Mouse (Mus musculus) small intestine, adult 2 months (tissue): ENCODE results near the gene Nfyb. TPM values are rescaled to one million over a fixed set of nuclear protein-coding genes. Genes with fewer than 3 reads are reported as not detected.

Experiments
- H3K27ac ChIP-seq: fragments of 200-500 bp; 2 replicates; pipeline ENCODE4 v1.5.1; 2012; ENCODE audit warnings: low read depth, low read length, control low read depth, inconsistent platforms; ENCODE audit not compliant: insufficient read depth
- H3K27me3 ChIP-seq: fragments of 200-500 bp; 2 replicates; pipeline ENCODE4 v1.6.1; 2012; ENCODE audit warnings: mild to moderate bottlenecking, moderate library complexity, low read length, inconsistent platforms; ENCODE audit not compliant: control insufficient read depth, insufficient read depth
- H3K36me3 ChIP-seq: fragments of 200-500 bp; 2 replicates; pipeline ENCODE4 v1.6.1; 2012; ENCODE audit warnings: mild to moderate bottlenecking, low read length, control low read depth, inconsistent platforms; ENCODE audit not compliant: control insufficient read depth, insufficient read depth
- H3K4me1 ChIP-seq: fragments of 200-500 bp; 2 replicates; pipeline ENCODE4 v1.6.1; 2012; ENCODE audit warnings: low read length, inconsistent platforms, mixed read lengths; ENCODE audit not compliant: control insufficient read depth, insufficient read depth, insufficient read length
- H3K4me3 ChIP-seq: fragments of 200-500 bp; 2 replicates; pipeline ENCODE4 v1.5.1; 2012; ENCODE audit warnings: low read depth, mild to moderate bottlenecking, control low read depth, inconsistent platforms, low read length, moderate library complexity
- CTCF ChIP-seq: fragments of 200-500 bp; IDR thresholded peaks from 2 replicates; pipeline ENCODE4 v1.5.1; 2012; ENCODE audit warnings: low read depth, mild to moderate bottlenecking, control low read depth, inconsistent platforms, low read length, moderate library complexity, mixed read lengths; ENCODE audit not compliant: insufficient replicate concordance, insufficient read length; ENCODE audit errors: extremely low read depth
- POLR2A ChIP-seq: fragments of 200-500 bp; IDR thresholded peaks from 2 replicates; pipeline ENCODE4 v1.6.1; 2012; ENCODE audit warnings: low read depth, mild to moderate bottlenecking, control low read depth, inconsistent platforms, low read length, moderate library complexity
- WGBS: fragments of 180-500 bp; shearing (Covaris S2); methylation state at CpG from one replicate; pipeline ENCODE4 v1.1.7; 2018; 5-methylcytosine and 5-hydroxymethylcytosine counted together
- polyA plus RNA-seq: library from polyadenylated mRNA; depleted of rRNA; stranded (reverse); fragments of >200 nt; gene quantifications from 2 replicates; pipeline ENCODE4 v1.2.3, GENCODE M21; 2012; rRNA removed

Nfyb gene
- 1.2 and 5.2 TPM in 2 replicates for polyA plus RNA-seq

DNA sequence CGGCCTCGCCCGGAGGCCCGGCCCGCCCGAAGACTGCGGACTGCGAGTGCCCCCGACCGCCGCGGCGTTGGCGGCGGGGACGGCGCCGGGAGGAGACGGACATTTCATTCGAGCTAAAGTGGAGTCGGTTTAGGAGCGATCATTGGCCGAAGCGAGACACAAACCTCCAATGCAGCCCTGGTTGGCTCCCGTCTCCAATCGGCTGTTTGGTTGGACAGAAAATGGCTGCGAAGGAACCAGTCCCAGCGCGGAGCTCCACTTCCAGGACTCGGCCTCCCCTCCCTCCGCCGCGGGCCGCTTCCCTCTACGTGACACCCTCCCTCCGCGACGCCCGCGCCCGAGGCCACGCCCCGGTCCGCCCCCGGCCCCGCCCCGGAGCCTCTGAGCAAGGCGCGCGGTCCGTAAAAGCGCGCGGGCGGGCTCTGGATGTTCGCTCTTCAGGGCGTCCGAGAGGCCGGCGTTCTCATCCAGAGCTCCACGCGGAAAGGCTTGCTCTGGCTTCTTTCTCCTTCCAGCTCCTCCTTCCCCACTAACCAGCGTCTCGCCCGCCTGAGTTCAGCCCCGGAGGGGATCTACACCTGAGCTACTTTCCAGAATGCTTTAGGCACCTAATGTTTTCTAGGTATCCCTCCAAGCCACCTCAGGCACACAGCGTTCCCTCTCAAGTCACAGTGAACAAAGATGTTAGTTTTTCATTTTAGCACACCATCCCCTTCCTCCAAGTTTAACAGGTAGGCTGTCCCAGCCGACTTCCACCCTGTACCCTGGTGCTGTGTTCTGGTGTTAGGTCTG lies at the start of gene Nfyb:
Nfyb (minus strand) TSS at position 305 of the 792 bp plus-strand sequence.
- TF ChIP-seq POLR2A = peak; percentile 96
- TF ChIP-seq CTCF = no peak
- H3K36me3 ChIP-seq = peaks cover 1% of the 10 kb centered on the region; the same call in 1 of the 2 replicates

DNA sequence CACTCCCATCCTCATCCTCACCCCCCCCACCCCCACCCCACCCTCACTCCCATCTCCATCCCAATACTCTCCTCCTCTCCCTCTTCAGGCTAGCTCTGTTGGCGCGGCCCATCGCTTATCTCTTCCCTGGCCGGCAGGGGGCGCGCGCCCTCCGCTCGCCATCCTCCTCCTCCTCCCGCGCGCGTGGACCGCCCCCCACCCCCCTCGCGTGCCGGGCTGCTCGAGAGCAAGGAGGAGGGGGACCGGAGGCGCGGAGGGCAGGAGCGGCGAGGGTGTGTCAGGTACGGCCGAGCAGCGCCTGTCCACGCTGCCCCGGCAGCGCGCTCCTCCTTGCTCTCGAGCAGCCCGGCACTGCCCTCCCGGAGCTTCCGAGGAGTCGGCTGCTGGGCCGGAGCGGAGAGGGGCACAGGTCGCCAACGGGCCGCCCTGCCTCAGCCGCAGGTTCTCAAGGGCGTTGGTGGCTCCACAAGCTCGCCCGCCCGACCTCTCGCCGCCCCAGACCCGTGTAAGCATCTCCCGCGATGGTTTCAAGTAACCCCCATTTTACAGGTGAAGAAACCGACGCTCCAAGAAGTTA lies 48.0 kb upstream of the Nfyb start:
- Histone ChIP-seq H3K27me3 (no peaks in the 10 kb centered on the region), H3K36me3 (no peaks in the 10 kb centered on the region), H3K4me1 (peaks cover under 1% of the 10 kb centered on the region), H3K27ac (no peak overlapping the region), H3K4me3 (peak overlapping the region; percentile 70)
- 6% methylated on average over 43 of the region's 52 CpGs for WGBS
- TF ChIP-seq CTCF (peak; percentile 72), POLR2A (no peak)

More for the DNA sequence above, at the start of gene Nfyb:
- peak within 1 kb of the TSS; percentile 73 for H3K4me3 ChIP-seq
- no peaks in the 10 kb centered on the region for H3K27me3 ChIP-seq
- under 1% methylated on average over 67 of the region's 68 CpGs for WGBS
- peaks cover 17% of the 10 kb centered on the region for H3K4me1 ChIP-seq
- peak within 1 kb of the TSS; percentile 83 for H3K27ac ChIP-seq

DNA sequence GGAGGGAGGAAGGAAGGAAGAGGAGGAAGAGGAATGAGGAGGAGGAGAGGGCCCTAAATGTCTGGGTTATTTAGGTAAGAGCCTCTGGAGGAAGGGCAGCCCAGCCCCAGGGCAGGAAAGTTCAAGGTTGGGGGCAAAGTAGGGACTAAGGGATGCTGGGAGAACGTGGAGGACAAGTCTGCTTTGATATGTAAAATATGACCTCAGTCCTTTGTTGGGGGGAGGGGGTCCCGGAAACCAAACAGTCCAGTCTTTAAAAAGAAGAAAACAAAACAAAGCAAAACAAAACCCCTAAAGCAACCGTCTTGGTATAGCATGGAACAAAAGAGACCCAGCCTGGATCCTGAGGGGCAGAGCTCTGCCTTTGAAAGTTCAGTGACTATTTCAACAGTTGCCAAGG lies 45.4 kb upstream of the Nfyb start:
- Histone ChIP-seq H3K4me1 (peaks cover 11% of the 10 kb centered on the region), H3K27ac (no peak overlapping the region), H3K36me3 (no peaks in the 10 kb centered on the region), H3K27me3 (no peaks in the 10 kb centered on the region), H3K4me3 (no peak overlapping the region)
- 74% methylated on average over 3 of the region's 3 CpGs for WGBS
- TF ChIP-seq POLR2A = no peak
- no peak for TF ChIP-seq CTCF

DNA sequence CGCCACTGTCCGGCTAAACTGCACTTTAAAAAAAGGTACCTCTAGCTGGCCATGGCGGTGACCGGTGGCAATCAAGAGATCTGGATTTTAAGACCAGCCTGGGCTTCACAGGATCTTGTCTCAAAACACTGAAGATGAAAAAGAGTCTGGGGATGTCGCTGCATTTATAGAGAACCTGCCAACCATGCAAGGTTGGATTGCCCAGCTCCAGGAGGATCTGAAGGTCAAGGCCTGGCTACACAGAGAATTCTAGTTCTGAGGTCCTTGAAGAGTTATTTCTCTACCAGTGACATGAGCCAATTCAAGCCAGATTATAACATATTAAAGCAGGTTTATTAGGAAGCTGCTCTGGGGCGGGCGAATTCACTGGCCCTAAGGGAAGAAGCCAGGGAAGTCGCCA lies 44.9 kb upstream of the Nfyb start:
- Histone ChIP-seq H3K4me1 (peaks cover 11% of the 10 kb centered on the region), H3K27me3 (no peaks in the 10 kb centered on the region), H3K4me3 (no peak overlapping the region), H3K36me3 (no peaks in the 10 kb centered on the region), H3K27ac (no peak overlapping the region)
- TF ChIP-seq CTCF (no peak), POLR2A (no peak)
- WGBS = 94% methylated on average over 8 of the region's 8 CpGs

DNA sequence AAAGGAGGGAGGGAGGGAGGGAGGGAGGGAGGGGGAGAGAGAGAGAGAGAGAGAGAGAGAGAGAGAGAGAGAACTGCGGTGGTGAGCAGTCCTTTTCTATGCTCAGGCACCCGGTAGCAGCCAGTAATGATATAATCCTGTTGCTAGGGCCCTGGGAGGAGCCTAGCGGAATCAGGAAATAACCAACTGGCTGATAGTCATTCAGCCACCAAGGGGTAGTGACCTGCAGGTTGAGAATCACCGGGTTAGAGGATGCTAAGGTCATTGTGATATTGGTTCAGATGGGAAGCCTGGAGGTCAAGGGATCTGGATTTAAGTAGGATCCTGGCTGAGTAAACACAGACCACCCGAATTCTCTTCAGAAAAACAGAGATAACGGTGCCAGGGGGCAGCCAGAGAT lies 44.2 kb upstream of the Nfyb start:
- Histone ChIP-seq H3K36me3 (no peaks in the 10 kb centered on the region), H3K27ac (no peak overlapping the region), H3K27me3 (no peaks in the 10 kb centered on the region), H3K4me1 (peaks cover 11% of the 10 kb centered on the region), H3K4me3 (no peak overlapping the region)
- TF ChIP-seq CTCF (no peak), POLR2A (no peak)
- WGBS = 44% methylated on average over 6 of the region's 6 CpGs

DNA sequence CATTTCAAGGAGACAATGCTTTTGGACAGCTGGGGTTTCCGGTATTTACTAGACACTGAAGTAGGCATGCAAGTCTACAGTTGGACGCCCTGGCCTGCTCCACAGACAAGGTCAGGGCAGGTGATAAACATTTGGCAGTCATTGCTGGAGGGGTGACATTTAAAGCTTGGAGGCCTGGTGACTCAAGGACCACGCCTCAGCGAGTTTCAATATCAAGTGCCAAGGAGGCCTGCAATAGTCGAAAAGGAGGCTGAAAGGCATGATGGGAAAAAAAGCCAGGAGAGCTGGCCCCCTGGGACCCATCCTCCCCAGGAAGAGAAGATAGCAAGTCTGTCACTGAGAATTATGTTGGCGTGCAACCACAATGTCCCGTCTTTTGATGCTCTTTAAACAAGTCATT lies 43.3 kb upstream of the Nfyb start:
- Histone ChIP-seq H3K4me3 (no peak overlapping the region), H3K36me3 (no peaks in the 10 kb centered on the region), H3K4me1 (peaks cover 11% of the 10 kb centered on the region), H3K27me3 (no peaks in the 10 kb centered on the region), H3K27ac (no peak overlapping the region)
- 44% methylated on average over 7 of the region's 7 CpGs for WGBS
- no peak for TF ChIP-seq POLR2A
- no peak for TF ChIP-seq CTCF

DNA sequence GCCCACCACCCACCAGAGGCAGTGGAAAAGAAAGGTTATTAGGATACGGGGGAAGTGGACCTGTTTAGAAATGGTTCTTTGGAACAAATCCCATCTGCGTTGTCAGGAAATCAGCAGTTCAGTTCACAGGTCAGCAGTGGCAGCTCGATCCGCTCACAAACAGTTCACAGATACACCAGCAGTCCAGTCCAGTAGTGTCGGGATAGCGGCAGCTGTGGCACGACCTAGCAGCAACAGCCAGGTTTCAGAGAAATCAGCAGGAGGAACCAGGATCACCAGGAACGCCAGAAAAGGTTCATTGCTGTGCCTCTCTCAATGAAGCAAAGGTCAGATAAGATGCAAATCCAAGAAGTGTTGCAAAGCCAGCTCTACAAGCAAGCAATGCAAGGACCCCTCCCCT lies 42.5 kb upstream of the Nfyb start:
- Histone ChIP-seq H3K4me1 (peaks cover 13% of the 10 kb centered on the region; the same call in 1 of the 2 replicates), H3K4me3 (no peak overlapping the region), H3K27ac (no peak overlapping the region), H3K27me3 (no peaks in the 10 kb centered on the region), H3K36me3 (no peaks in the 10 kb centered on the region)
- 43% methylated on average over 8 of the region's 8 CpGs for WGBS
- no peak for TF ChIP-seq CTCF
- no peak for TF ChIP-seq POLR2A
